Mouse (Mus musculus): ENCODE results near the gene Uggt1. TPM values are rescaled to one million over a fixed set of nuclear protein-coding genes. Genes with fewer than 3 reads are reported as not detected.

Gene Uggt1
- polyA plus RNA-seq, 2 experiments: 5.8 to 25.5 TPM

DNA sequence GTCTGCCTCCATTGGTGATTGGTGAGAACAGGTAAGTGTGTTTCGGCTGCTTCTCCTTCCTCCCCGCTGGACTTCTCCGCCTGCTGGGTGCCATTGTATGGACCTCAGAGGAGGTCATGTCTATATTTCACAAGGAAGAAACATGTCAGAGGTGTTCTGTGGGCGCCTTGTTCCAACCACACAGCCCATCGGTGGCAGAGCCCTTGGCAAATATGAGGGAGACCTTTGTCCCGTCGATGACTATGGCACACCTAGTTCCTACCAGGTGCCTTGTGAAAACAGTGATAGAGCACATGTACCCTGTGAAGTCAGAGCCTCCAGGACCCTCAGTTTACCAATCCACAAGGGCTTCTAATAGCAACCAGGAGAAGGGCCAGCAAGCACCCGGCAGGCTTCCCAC, 150.8 kb downstream of the Uggt1 start:
- H3K4me2 ChIP-seq (ENCODE audit: low read depth): no peak overlapping the region
- TF ChIP-seq CTCF (IDR thresholded peaks at IDR 0.05; ENCODE audit: low read depth) (no peak), EP300 (IDR thresholded peaks at IDR 0.05; ENCODE audit: low read depth) (no peak)
- H3K9ac ChIP-seq (replicated peaks): peak overlapping the region; percentile 80
- H3K4me1 ChIP-seq (replicated peaks; ENCODE audit: control insufficient read depth in 2 of 2, insufficient read depth in 2 of 2, low read length in 1 of 2): peaks cover 84 to 96% of the 10 kb centered on the region in 2 experiments
- 91% methylated on average over 8 of the region's 8 CpGs for WGBS (ENCODE audit: insufficient replicate concordance)
- H3K27me3 ChIP-seq (ENCODE audit: control insufficient read depth, insufficient read depth, low read length): no peaks in the 10 kb centered on the region
- DNase-seq (ENCODE audit: low read depth in 3 of 3, low spot score in 3 of 3) (no peak), ATAC-seq (ENCODE audit: insufficient read depth) (no peak)
- peaks cover 54% of the 10 kb centered on the region for H3K36me3 ChIP-seq (replicated peaks; ENCODE audit: control insufficient read depth, insufficient read depth, low read depth)
- peak overlapping the region; percentile 99 for H3K27ac ChIP-seq
- no peak overlapping the region for H3K4me3 ChIP-seq (ENCODE audit: insufficient read depth in 1 of 2, low read depth in 2 of 2, low read length in 2 of 2)
- no peaks in the 10 kb centered on the region for H3K9me3 ChIP-seq (ENCODE audit: control insufficient read depth, low read length)

DNA sequence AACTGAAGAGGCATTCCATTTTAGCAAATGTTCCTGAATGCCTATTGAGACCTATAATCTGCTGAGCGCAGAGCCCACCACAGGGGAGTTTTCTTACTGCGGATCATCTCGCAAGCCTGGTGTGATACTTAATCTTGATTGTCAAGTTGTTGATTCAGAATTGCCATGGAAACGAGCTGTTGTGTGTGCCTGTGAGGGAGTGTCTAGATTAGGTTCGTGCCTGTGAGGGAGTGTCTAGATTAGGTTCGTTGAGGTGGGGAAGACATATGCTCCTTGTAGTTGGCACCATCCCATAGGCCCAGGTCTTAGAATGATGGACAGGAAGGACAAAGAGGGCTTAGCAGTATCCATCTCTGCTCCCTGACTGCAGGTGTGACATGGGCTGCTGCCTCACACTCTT, 153.3 kb downstream of the Uggt1 start:
- no peaks in the 10 kb centered on the region for H3K9me3 ChIP-seq (ENCODE audit: control insufficient read depth, low read length)
- peaks cover 89 to 90% of the 10 kb centered on the region in 2 experiments for H3K4me1 ChIP-seq (replicated peaks; ENCODE audit: control insufficient read depth in 2 of 2, insufficient read depth in 2 of 2, low read length in 1 of 2)
- peak overlapping the region; percentile 82 for H3K4me2 ChIP-seq (ENCODE audit: low read depth)
- H3K27ac ChIP-seq: peak overlapping the region; percentile 99
- H3K4me3 ChIP-seq (ENCODE audit: insufficient read depth in 1 of 2, low read depth in 2 of 2, low read length in 2 of 2): peak overlapping the region; percentile 25 to 30; a peak in 3 of 4 replicates
- H3K9ac ChIP-seq (replicated peaks): peak overlapping the region; percentile 90
- WGBS (ENCODE audit: insufficient replicate concordance): 15% methylated on average over 6 of the region's 6 CpGs
- peaks cover 54% of the 10 kb centered on the region for H3K36me3 ChIP-seq (replicated peaks; ENCODE audit: control insufficient read depth, insufficient read depth, low read depth)
- peak; percentile 98 to 99 (median 98) for DNase-seq (ENCODE audit: low read depth in 3 of 3, low spot score in 3 of 3)
- TF ChIP-seq EP300 (IDR thresholded peaks at IDR 0.05; ENCODE audit: low read depth): peak; percentile 100
- TF ChIP-seq CTCF (IDR thresholded peaks at IDR 0.05; ENCODE audit: low read depth): no peak
- ATAC-seq (ENCODE audit: insufficient read depth): peak; percentile 81
- H3K27me3 ChIP-seq (ENCODE audit: control insufficient read depth, insufficient read depth, low read length): no peaks in the 10 kb centered on the region

DNA sequence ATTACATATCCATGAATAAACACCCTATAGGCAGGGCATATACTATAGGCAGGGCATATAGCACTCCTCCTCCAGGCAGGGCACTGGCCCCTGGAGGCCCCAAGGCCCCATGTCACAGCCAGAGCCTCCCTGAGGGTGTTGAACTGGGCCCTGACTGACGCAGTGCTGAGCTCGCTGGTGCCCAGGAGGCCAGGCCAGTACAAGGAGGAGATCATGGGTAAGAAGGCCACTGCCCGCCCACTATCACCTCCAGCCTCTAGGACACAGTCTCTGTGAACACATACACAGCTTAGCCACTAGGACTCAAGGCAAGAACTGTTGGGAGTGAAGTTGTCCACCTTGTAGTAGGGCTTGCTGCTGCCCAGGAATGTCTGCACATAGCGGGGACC, 153.8 kb downstream of the Uggt1 start:
- TF ChIP-seq EP300 (IDR thresholded peaks at IDR 0.05; ENCODE audit: low read depth) (no peak), CTCF (IDR thresholded peaks at IDR 0.05; ENCODE audit: low read depth) (peak; percentile 53)
- DNase-seq (ENCODE audit: low read depth in 3 of 3, low spot score in 3 of 3) (peak in 2 of 3 experiments; percentile 65 to 75), ATAC-seq (ENCODE audit: insufficient read depth) (peak; percentile 74)
- peak overlapping the region; percentile 99 for H3K27ac ChIP-seq
- H3K36me3 ChIP-seq (replicated peaks; ENCODE audit: control insufficient read depth, insufficient read depth, low read depth): peaks cover 54% of the 10 kb centered on the region
- H3K9ac ChIP-seq (replicated peaks): peak overlapping the region; percentile 90
- H3K4me2 ChIP-seq (ENCODE audit: low read depth): peak overlapping the region; percentile 82
- WGBS (ENCODE audit: insufficient replicate concordance): 30% methylated on average over 4 of the region's 4 CpGs
- H3K4me3 ChIP-seq (ENCODE audit: insufficient read depth in 1 of 2, low read depth in 2 of 2, low read length in 2 of 2): peak overlapping the region; percentile 1 to 30; a peak in 2 of 4 replicates
- H3K4me1 ChIP-seq (replicated peaks; ENCODE audit: control insufficient read depth in 2 of 2, insufficient read depth in 2 of 2, low read length in 1 of 2): peaks cover 84 to 85% of the 10 kb centered on the region in 2 experiments
- H3K9me3 ChIP-seq (ENCODE audit: control insufficient read depth, low read length): no peaks in the 10 kb centered on the region
- no peaks in the 10 kb centered on the region for H3K27me3 ChIP-seq (ENCODE audit: control insufficient read depth, insufficient read depth, low read length)

Small RNA genes within 50 kb of the gene (microRNA-seq; reads per million reads assigned to microRNA genes)
- 5.9 reads per million, percentile 10 among the genes with 10 or more reads in this experiment for gene Mir6897

Other genes with a start within 250 kb of the Uggt1 start
- gene Hs6st1, start 176.3 kb downstream of the Uggt1 start, polyA plus RNA-seq (2012; rRNA removed): 29.3 and 31.0 TPM in 2 replicates
- gene Hs6st1, start 176.3 kb downstream of the Uggt1 start, polyA plus RNA-seq (2014; fragmentation: Nextera tagmentation; extraction: Ambion mirVana): 6.8 and 12.0 TPM in 2 replicates
- 2.0 and 2.6 TPM in 2 replicates for gene Neurl3, start 30.0 kb upstream of the Uggt1 start, polyA plus RNA-seq (2012; rRNA removed)
- gene Neurl3, start 30.0 kb upstream of the Uggt1 start, polyA plus RNA-seq (2014; fragmentation: Nextera tagmentation; extraction: Ambion mirVana): 1.5 and 1.9 TPM in 2 replicates
- 0.67 and 1.1 TPM in 2 replicates for gene Arid5a, start 63.0 kb upstream of the Uggt1 start, polyA plus RNA-seq (2012; rRNA removed)
- 1.2 and 1.9 TPM in 2 replicates for gene Arid5a, start 63.0 kb upstream of the Uggt1 start, polyA plus RNA-seq (2014; fragmentation: Nextera tagmentation; extraction: Ambion mirVana)
- 9.2 and 10.9 TPM in 2 replicates for gene Kansl3, start 124.5 kb upstream of the Uggt1 start, polyA plus RNA-seq (2012; rRNA removed)
- gene Kansl3, start 124.5 kb upstream of the Uggt1 start, polyA plus RNA-seq (2014; fragmentation: Nextera tagmentation; extraction: Ambion mirVana): 7.2 and 8.6 TPM in 2 replicates
- gene Fer1l5, start 127.6 kb upstream of the Uggt1 start, polyA plus RNA-seq (2012; rRNA removed): 0.02 and 0.03 TPM in 2 replicates
- gene Fer1l5, start 127.6 kb upstream of the Uggt1 start, polyA plus RNA-seq (2014; fragmentation: Nextera tagmentation; extraction: Ambion mirVana): 0.13 and 0.15 TPM in 2 replicates
- 4.8 and 5.5 TPM in 2 replicates for gene Lman2l, start 200.6 kb upstream of the Uggt1 start, polyA plus RNA-seq (2012; rRNA removed)
- gene Lman2l, start 200.6 kb upstream of the Uggt1 start, polyA plus RNA-seq (2014; fragmentation: Nextera tagmentation; extraction: Ambion mirVana): 7.0 and 7.4 TPM in 2 replicates
- gene Cnnm4, start 226.9 kb upstream of the Uggt1 start, polyA plus RNA-seq (2012; rRNA removed): 0.85 and 0.89 TPM in 2 replicates
- 2.1 and 2.2 TPM in 2 replicates for gene Cnnm4, start 226.9 kb upstream of the Uggt1 start, polyA plus RNA-seq (2014; fragmentation: Nextera tagmentation; extraction: Ambion mirVana)

Measured in liver, embryonic 14.5 days (tissue).